Mouse (Mus musculus): ENCODE results near the gene S1pr3. TPM values are rescaled to one million over a fixed set of nuclear protein-coding genes. Genes with fewer than 3 reads are reported as not detected.

S1pr3 gene
- total and polyA plus RNA-seq, 2 experiments from 2014 or later: 15.6 to 25.8 TPM

DNA sequence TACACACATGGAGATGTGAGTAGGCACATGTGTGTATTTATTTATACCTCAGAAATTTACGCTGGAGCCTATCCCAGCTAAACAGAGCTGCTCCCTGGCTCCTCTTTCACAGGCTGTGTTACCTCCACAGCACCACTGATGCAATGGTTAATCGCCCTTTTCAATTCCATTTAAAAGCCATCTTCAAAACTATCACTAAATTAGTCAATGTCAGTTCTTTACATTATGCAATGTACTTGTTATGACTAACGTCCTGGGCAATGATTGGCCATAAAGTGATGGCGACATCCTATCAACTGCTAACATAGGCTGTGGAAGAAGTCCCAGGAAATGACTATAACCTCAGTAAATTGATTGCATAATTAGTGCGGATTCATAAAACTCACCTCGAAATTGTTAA lies 26.9 kb upstream of the S1pr3 start:
- no peak overlapping the region for H3K27ac ChIP-seq (ENCODE audit: low read depth)
- no peak for ATAC-seq (ENCODE audit: insufficient read depth, low read depth)
- TF ChIP-seq CTCF (IDR thresholded peaks at IDR 0.05; ENCODE audit: low read depth): no peak
- no peak for TF ChIP-seq EP300 (IDR thresholded peaks at IDR 0.05; ENCODE audit: low read depth)

DNA sequence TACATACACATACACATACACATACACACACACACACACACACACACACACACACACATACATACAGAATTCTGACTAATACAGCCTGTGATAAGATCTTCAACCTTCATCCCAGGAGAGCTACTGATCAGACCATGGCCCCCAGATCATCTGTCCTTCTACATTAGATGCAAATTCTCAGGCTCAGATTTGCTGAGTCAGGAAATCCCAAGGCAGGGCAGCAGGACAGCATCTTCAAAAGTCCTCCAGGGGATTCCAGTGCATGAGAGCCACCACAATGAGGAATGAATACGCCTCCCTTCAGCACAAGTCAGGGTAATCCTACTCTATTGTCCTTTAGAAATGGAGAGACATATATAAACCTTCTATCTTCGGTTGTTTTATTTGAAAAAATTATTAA lies 23.5 kb upstream of the S1pr3 start:
- Histone ChIP-seq H3K9ac (replicated peaks; ENCODE audit: low read depth, low read length) (no peak overlapping the region), H3K36me3 (replicated peaks; ENCODE audit: control insufficient read depth, insufficient read depth, low read length) (no peaks in the 10 kb centered on the region), H3K27ac (ENCODE audit: low read depth) (no peak overlapping the region), H3K4me1 (ENCODE audit: control insufficient read depth, insufficient read depth) (no peaks in the 10 kb centered on the region), H3K27me3 (ENCODE audit: control insufficient read depth, insufficient read depth, low read length) (no peaks in the 10 kb centered on the region), H3K4me3 (ENCODE audit: low read depth, low read length) (no peak overlapping the region), H3K9me3 (replicated peaks; ENCODE audit: control insufficient read depth, low read length) (no peaks in the 10 kb centered on the region), H3K4me2 (ENCODE audit: low read depth, low read length) (no peak overlapping the region)
- TF ChIP-seq EP300 (IDR thresholded peaks at IDR 0.05; ENCODE audit: low read depth) (no peak), CTCF (IDR thresholded peaks at IDR 0.05; ENCODE audit: low read depth) (no peak)
- DNase-seq (ENCODE audit: low spot score) (no peak), ATAC-seq (ENCODE audit: insufficient read depth, low read depth) (no peak)
- 79% methylated on average over 2 of the region's 2 CpGs for WGBS

More for the DNA sequence above, 26.9 kb upstream of the S1pr3 start:
- H3K27me3 ChIP-seq (ENCODE audit: control insufficient read depth, insufficient read depth, low read length): no peaks in the 10 kb centered on the region
- H3K4me3 ChIP-seq (ENCODE audit: low read depth, low read length): no peak overlapping the region
- peaks cover 17% of the 10 kb centered on the region for H3K4me1 ChIP-seq (ENCODE audit: control insufficient read depth, insufficient read depth)
- H3K9ac ChIP-seq (replicated peaks; ENCODE audit: low read depth, low read length): no peak overlapping the region
- H3K4me2 ChIP-seq (ENCODE audit: low read depth, low read length): no peak overlapping the region
- no peaks in the 10 kb centered on the region for H3K9me3 ChIP-seq (replicated peaks; ENCODE audit: control insufficient read depth, low read length)
- 89% methylated on average over 6 of the region's 6 CpGs for WGBS
- DNase-seq (ENCODE audit: low spot score): no peak
- H3K36me3 ChIP-seq (replicated peaks; ENCODE audit: control insufficient read depth, insufficient read depth, low read length): no peaks in the 10 kb centered on the region

DNA sequence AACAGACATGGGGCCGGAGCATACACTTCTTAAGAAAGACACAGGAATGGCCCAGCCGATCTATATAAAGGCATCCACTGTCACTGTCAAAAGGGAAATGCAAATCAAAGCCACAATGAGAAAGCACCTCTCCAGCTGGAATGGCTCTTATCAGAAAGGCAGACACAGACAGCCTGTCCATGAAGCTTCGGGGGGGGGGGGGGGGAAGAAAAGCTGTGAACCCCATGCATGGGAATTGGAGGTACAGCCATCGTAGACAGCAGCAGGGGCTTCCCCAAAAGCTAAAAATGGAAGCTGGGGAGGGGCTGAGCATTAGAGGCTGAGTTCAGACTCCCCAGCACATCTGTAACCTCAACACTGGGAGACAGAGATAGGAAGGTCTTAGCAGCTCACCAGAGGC lies 20.5 kb upstream of the S1pr3 start:
- TF ChIP-seq CTCF (IDR thresholded peaks at IDR 0.05; ENCODE audit: low read depth) (no peak), EP300 (IDR thresholded peaks at IDR 0.05; ENCODE audit: low read depth) (no peak)
- H3K36me3 ChIP-seq (replicated peaks; ENCODE audit: control insufficient read depth, insufficient read depth, low read length): no peaks in the 10 kb centered on the region
- ATAC-seq (ENCODE audit: insufficient read depth, low read depth): no peak

GRCm38 (mm10) chr13:51390398-51390797 lies 18.0 kb upstream of the S1pr3 start:
- Histone ChIP-seq H3K4me3 (ENCODE audit: low read depth, low read length) (no peak overlapping the region), H3K27ac (ENCODE audit: low read depth) (no peak overlapping the region), H3K27me3 (ENCODE audit: control insufficient read depth, insufficient read depth, low read length) (no peaks in the 10 kb centered on the region), H3K36me3 (replicated peaks; ENCODE audit: control insufficient read depth, insufficient read depth, low read length) (no peaks in the 10 kb centered on the region), H3K9ac (replicated peaks; ENCODE audit: low read depth, low read length) (no peak overlapping the region), H3K4me1 (ENCODE audit: control insufficient read depth, insufficient read depth) (no peaks in the 10 kb centered on the region), H3K9me3 (replicated peaks; ENCODE audit: control insufficient read depth, low read length) (no peaks in the 10 kb centered on the region; the same call in 1 of the 2 replicates), H3K4me2 (ENCODE audit: low read depth, low read length) (no peak overlapping the region)
- DNase-seq (ENCODE audit: low spot score): no peak
- TF ChIP-seq CTCF (IDR thresholded peaks at IDR 0.05; ENCODE audit: low read depth) (no peak), EP300 (IDR thresholded peaks at IDR 0.05; ENCODE audit: low read depth) (no peak)
- 58% methylated on average over 4 of the region's 4 CpGs for WGBS
- no peak for ATAC-seq (ENCODE audit: insufficient read depth, low read depth)

More for the DNA sequence above, 20.5 kb upstream of the S1pr3 start:
- Histone ChIP-seq H3K9ac (replicated peaks; ENCODE audit: low read depth, low read length) (no peak overlapping the region), H3K27me3 (ENCODE audit: control insufficient read depth, insufficient read depth, low read length) (no peaks in the 10 kb centered on the region), H3K4me2 (ENCODE audit: low read depth, low read length) (no peak overlapping the region), H3K9me3 (replicated peaks; ENCODE audit: control insufficient read depth, low read length) (no peaks in the 10 kb centered on the region), H3K27ac (ENCODE audit: low read depth) (no peak overlapping the region), H3K4me3 (ENCODE audit: low read depth, low read length) (no peak overlapping the region), H3K4me1 (ENCODE audit: control insufficient read depth, insufficient read depth) (no peaks in the 10 kb centered on the region)
- 15% methylated on average over 4 of the region's 4 CpGs for WGBS
- no peak for DNase-seq (ENCODE audit: low spot score)

DNA sequence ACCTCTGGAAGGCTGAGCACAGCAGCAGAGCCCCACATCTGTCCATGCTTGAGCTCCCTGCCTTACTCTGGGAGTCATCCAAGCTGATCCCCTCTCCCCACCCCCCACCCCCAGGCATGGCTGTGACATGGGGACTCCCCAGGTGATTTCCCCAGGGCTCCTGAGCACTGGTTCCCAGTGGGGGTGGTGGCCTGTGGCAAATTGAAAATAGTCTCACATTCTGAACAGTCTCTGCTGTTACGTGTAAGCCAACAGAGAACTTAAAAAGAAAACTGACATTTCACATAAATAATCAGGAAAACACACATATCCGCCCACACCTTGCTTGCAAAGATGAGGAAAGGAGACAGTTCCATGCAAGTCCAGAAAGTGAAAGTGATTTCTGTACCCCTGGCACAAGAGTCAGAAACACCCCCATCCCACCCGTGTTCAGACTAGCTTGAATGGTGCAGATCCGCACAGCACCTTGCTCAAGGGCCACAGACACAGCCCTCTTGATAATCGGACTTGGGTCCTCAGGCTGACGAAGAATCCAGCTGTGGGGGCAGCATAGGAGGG lies 17.0 kb upstream of the S1pr3 start:
- Histone ChIP-seq H3K4me2 (ENCODE audit: low read depth, low read length) (no peak overlapping the region), H3K4me3 (ENCODE audit: low read depth, low read length) (no peak overlapping the region), H3K27me3 (ENCODE audit: control insufficient read depth, insufficient read depth, low read length) (no peaks in the 10 kb centered on the region), H3K9ac (replicated peaks; ENCODE audit: low read depth, low read length) (no peak overlapping the region), H3K36me3 (replicated peaks; ENCODE audit: control insufficient read depth, insufficient read depth, low read length) (no peaks in the 10 kb centered on the region), H3K4me1 (ENCODE audit: control insufficient read depth, insufficient read depth) (no peaks in the 10 kb centered on the region), H3K27ac (ENCODE audit: low read depth) (no peak overlapping the region), H3K9me3 (replicated peaks; ENCODE audit: control insufficient read depth, low read length) (no peaks in the 10 kb centered on the region; the same call in 1 of the 2 replicates)
- WGBS: 74% methylated on average over 6 of the region's 6 CpGs
- DNase-seq (ENCODE audit: low spot score) (no peak), ATAC-seq (ENCODE audit: insufficient read depth, low read depth) (no peak)
- TF ChIP-seq EP300 (IDR thresholded peaks at IDR 0.05; ENCODE audit: low read depth) (no peak), CTCF (IDR thresholded peaks at IDR 0.05; ENCODE audit: low read depth) (no peak)

DNA sequence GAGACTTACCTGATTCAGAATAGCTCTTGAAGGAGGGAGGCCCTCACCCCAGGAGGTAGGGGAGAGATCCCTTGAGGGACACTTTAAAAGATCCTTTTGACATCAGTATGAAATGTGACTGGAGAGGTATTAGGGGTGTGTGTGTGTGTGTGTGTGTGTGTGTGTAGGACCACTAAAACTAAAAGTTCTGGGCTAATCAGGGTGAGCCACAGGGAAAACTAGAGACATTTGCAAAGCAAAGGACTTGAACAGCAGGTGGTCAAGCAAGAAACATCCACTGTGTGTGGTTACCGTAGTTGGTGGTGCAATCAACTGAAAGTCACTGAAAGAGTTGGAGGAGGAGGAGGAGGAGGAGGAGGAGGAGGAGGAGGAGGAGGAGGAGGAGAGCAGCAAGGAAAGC lies 16.2 kb upstream of the S1pr3 start:
- no peaks in the 10 kb centered on the region for H3K36me3 ChIP-seq (replicated peaks; ENCODE audit: control insufficient read depth, insufficient read depth, low read length)
- no peaks in the 10 kb centered on the region for H3K4me1 ChIP-seq (ENCODE audit: control insufficient read depth, insufficient read depth)
- H3K4me3 ChIP-seq (ENCODE audit: low read depth, low read length): no peak overlapping the region
- 63% methylated on average over 1 of the region's 1 CpGs for WGBS
- TF ChIP-seq EP300 (IDR thresholded peaks at IDR 0.05; ENCODE audit: low read depth) (no peak), CTCF (IDR thresholded peaks at IDR 0.05; ENCODE audit: low read depth) (no peak)
- ATAC-seq (ENCODE audit: insufficient read depth, low read depth): no peak
- no peaks in the 10 kb centered on the region; the same call in 1 of the 2 replicates for H3K9me3 ChIP-seq (replicated peaks; ENCODE audit: control insufficient read depth, low read length)
- H3K27me3 ChIP-seq (ENCODE audit: control insufficient read depth, insufficient read depth, low read length): no peaks in the 10 kb centered on the region
- no peak overlapping the region for H3K4me2 ChIP-seq (ENCODE audit: low read depth, low read length)
- no peak overlapping the region for H3K9ac ChIP-seq (replicated peaks; ENCODE audit: low read depth, low read length)
- H3K27ac ChIP-seq (ENCODE audit: low read depth): no peak overlapping the region
- no peak for DNase-seq (ENCODE audit: low spot score)
